Mouse (Mus musculus): ENCODE results near the gene Gabrd. TPM values are rescaled to one million over a fixed set of nuclear protein-coding genes. Genes with fewer than 3 reads are reported as not detected.

Gene Gabrd
- polyA plus RNA-seq, 1 experiment from 2014 or later = not detected

DNA sequence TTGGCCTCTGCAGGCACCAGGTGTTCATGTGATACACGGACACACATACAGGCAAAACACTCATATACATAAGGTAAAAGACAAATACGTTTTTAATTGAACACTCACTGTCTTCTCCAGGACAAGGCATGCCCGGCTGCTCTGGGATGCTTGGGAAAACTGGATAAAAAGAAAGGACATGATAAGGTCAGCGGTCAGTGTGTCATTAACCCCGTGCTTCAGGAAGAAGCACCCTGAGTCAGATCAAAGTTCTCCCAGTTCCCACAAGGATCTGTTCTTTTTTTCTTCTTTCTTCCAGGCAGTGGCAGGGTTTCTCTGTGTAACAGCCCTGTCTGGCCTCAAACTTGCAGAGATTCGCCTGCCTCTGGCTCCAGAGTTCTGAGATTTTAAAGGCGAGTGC is 43.4 kb downstream of the Gabrd start:
- Histone ChIP-seq H3K27me3 (peaks cover 18% of the 10 kb centered on the region), H3K4me1 (no peaks in the 10 kb centered on the region), H3K36me3 (no peaks in the 10 kb centered on the region), H3K9ac (no peak overlapping the region), H3K27ac (no peak overlapping the region), H3K4me3 (no peak overlapping the region), H3K4me2 (replicated peaks) (no peak overlapping the region), H3K9me3 (replicated peaks) (no peaks in the 10 kb centered on the region)
- WGBS = 78% methylated on average over 7 of the region's 7 CpGs
- no peak for ATAC-seq (ENCODE audit: low FRiP score)

DNA sequence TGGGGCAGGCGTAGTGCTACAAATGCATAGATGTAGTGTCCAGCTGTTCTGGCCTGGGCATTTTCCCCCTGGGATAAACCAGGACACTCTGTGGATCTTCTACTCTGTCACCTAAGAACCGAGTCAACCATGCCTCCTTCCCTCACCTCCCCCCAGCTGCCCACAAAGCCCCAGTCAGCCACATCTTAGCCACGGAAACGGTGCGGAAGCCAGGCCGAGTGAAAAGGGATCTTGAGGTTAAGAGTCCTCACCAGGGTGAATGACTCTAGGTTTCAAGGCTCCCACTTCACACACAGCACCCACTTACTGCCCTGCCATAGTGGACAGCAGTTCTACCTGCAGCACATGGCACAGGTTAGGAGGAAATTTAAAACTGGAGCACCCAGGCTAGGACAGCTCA is 43.9 kb downstream of the Gabrd start:
- no peaks in the 10 kb centered on the region for H3K9me3 ChIP-seq (replicated peaks)
- H3K4me2 ChIP-seq (replicated peaks) = no peak overlapping the region
- no peaks in the 10 kb centered on the region for H3K36me3 ChIP-seq
- H3K9ac ChIP-seq = no peak overlapping the region
- no peaks in the 10 kb centered on the region for H3K4me1 ChIP-seq
- H3K4me3 ChIP-seq = no peak overlapping the region
- H3K27me3 ChIP-seq = peaks cover 13% of the 10 kb centered on the region
- 90% methylated on average over 6 of the region's 6 CpGs for WGBS
- no peak overlapping the region for H3K27ac ChIP-seq
- ATAC-seq (ENCODE audit: low FRiP score) = no peak

DNA sequence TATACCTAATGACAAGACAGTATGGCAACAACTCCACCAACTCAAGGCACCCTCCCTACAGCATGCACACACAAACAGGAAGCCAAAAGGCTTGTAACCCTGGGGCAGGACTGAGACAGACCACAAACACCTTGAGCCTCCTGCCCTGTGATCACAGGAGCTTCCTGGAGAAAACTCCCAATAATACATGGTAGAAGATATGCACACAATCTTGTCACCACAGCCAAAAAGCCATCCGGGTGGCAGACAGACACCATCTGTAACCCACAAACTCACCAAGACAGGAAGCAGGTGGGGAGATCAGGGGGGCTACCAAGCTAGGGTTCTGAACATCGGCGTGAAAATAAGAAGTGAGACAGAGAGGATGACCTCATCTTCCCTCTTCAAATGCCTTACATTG is 45.3 kb downstream of the Gabrd start:
- WGBS = 94% methylated on average over 3 of the region's 3 CpGs
- no peak for ATAC-seq (ENCODE audit: low FRiP score)
- H3K9me3 ChIP-seq (replicated peaks) = no peaks in the 10 kb centered on the region
- no peak overlapping the region for H3K4me2 ChIP-seq (replicated peaks)
- H3K4me1 ChIP-seq = no peaks in the 10 kb centered on the region
- H3K27ac ChIP-seq = no peak overlapping the region
- H3K4me3 ChIP-seq = no peak overlapping the region
- H3K27me3 ChIP-seq = no peaks in the 10 kb centered on the region
- H3K9ac ChIP-seq = no peak overlapping the region
- H3K36me3 ChIP-seq = no peaks in the 10 kb centered on the region

DNA sequence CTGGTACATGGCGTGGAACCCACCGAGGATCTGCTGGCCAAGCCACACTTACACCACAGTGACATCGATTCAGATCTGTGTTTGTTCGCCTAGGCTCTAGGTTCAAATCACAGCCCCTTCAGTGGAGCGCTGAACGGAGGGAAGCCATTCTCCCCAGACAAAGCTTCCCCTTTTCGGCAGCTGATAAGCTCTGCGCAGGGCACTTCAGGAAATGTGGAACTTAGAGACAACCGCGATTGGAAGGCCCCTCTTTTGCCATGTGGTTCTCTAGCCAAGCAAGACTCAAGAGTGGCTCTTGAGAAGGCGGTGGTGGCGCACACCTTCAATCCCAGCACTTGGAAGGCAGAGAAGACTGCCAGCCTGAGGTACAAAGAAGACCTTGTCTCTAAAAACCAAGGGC is 51.6 kb downstream of the Gabrd start:
- Histone ChIP-seq H3K27ac (no peak overlapping the region), H3K4me2 (replicated peaks) (no peak overlapping the region), H3K36me3 (no peaks in the 10 kb centered on the region), H3K4me1 (peaks cover 25% of the 10 kb centered on the region), H3K9me3 (replicated peaks) (no peaks in the 10 kb centered on the region), H3K9ac (peak overlapping the region; percentile 75; the same call in 1 of the 2 replicates), H3K4me3 (no peak overlapping the region), H3K27me3 (peaks cover 10% of the 10 kb centered on the region)
- WGBS = 91% methylated on average over 12 of the region's 12 CpGs
- no peak for ATAC-seq (ENCODE audit: low FRiP score)

DNA sequence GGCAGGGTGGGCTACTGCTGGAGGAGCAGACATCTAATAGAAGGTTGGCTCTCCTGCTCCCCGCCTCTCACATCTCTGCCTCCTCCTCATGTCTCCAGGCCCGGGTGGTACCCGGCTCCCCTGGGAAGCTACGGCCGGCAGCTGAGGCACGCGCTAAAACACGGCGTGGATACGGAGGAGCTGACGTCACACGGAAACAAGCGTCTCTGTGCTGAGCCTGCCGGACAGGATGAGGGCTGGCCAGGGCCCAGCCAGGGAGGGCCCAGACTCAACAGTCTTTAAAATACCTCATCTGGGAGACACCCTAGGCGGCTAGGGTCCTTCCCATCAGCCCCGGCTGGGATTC is 52.3 kb downstream of the Gabrd start:
- Histone ChIP-seq H3K36me3 (no peaks in the 10 kb centered on the region), H3K4me1 (peaks cover 25% of the 10 kb centered on the region), H3K4me2 (replicated peaks) (peak overlapping the region; percentile 74), H3K27ac (peak overlapping the region; percentile 90), H3K9me3 (replicated peaks) (no peaks in the 10 kb centered on the region), H3K9ac (peak overlapping the region; percentile 75), H3K4me3 (peak overlapping the region; percentile 50), H3K27me3 (peaks cover 10% of the 10 kb centered on the region)
- ATAC-seq (ENCODE audit: low FRiP score) = peak; percentile 93
- WGBS = 2% methylated on average over 16 of the region's 16 CpGs

DNA sequence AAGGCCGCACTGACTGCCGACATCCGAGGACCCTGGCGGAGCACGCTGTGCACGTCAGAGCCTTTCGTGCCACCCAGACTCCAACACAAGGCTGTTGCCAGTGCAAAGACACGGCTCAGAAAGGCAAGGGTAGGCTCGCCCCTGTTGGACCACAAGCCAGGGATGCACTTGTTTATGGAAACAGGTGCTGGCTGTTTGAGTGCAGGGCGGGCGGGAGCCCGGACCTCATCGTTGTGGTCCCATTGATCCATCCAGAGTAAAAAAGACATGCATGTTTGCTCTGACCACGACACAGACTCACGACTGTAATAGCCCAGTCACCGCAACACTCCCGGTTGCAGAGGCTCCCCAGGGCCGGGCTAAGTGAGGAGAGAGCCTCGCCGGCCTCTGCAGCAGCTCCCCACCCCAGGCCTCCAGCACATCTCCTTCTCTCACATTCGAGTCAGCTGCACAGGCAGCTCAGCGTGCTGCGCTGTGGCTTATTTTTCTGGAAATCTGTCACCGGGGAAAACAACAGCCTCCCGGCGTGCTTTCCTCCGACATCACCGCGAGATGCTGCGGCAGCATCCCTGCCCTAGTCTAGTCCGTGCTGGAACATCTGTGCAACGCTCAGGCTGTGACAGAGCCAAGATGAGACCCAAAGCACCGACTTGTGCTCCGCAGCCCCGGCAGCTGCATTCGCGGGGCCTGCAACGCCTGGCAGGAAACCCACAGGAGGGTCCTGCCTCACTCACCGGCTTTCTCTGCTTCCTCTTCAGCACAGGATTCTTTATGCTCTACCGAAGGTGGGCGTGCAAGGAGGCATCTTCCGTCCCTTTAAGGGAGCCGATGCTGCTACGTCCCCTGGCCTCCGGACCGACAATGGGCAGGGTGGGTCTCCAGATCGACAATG is 53.0 kb downstream of the Gabrd start:
- Histone ChIP-seq H3K4me3 (peak overlapping the region; percentile 50), H3K4me2 (replicated peaks) (peak overlapping the region; percentile 74), H3K27me3 (peaks cover 10% of the 10 kb centered on the region), H3K36me3 (no peaks in the 10 kb centered on the region), H3K9ac (peak overlapping the region; percentile 75), H3K4me1 (peaks cover 25% of the 10 kb centered on the region), H3K9me3 (replicated peaks) (no peaks in the 10 kb centered on the region), H3K27ac (peak overlapping the region; percentile 90)
- 9% methylated on average over 47 of the region's 47 CpGs for WGBS
- peak; percentile 78 for ATAC-seq (ENCODE audit: low FRiP score)

DNA sequence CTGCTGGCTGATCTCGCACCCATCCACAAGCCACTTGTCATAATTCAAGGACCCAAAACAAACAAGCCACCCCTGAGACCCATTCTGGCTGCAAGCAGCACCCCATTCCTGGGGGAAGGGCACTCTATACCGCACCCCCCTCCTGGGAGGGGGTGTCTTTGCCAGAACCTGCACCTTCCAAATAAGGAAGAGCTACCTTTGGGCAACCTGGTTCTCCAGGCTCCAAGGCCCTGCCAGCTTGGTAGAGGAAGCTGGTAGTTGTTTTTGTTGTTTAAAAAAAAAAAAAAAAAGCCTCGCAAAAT is 53.7 kb downstream of the Gabrd start:
- H3K36me3 ChIP-seq = no peaks in the 10 kb centered on the region
- H3K9ac ChIP-seq = peak overlapping the region; percentile 75
- peaks cover 25% of the 10 kb centered on the region for H3K4me1 ChIP-seq
- WGBS = 52% methylated on average over 3 of the region's 3 CpGs
- H3K4me2 ChIP-seq (replicated peaks) = peak overlapping the region; percentile 74
- H3K27me3 ChIP-seq = peaks cover 10% of the 10 kb centered on the region
- H3K27ac ChIP-seq = peak overlapping the region; percentile 90; the same call in 1 of the 2 replicates
- H3K9me3 ChIP-seq (replicated peaks) = no peaks in the 10 kb centered on the region
- H3K4me3 ChIP-seq = peak overlapping the region; percentile 50
- no peak for ATAC-seq (ENCODE audit: low FRiP score)

DNA sequence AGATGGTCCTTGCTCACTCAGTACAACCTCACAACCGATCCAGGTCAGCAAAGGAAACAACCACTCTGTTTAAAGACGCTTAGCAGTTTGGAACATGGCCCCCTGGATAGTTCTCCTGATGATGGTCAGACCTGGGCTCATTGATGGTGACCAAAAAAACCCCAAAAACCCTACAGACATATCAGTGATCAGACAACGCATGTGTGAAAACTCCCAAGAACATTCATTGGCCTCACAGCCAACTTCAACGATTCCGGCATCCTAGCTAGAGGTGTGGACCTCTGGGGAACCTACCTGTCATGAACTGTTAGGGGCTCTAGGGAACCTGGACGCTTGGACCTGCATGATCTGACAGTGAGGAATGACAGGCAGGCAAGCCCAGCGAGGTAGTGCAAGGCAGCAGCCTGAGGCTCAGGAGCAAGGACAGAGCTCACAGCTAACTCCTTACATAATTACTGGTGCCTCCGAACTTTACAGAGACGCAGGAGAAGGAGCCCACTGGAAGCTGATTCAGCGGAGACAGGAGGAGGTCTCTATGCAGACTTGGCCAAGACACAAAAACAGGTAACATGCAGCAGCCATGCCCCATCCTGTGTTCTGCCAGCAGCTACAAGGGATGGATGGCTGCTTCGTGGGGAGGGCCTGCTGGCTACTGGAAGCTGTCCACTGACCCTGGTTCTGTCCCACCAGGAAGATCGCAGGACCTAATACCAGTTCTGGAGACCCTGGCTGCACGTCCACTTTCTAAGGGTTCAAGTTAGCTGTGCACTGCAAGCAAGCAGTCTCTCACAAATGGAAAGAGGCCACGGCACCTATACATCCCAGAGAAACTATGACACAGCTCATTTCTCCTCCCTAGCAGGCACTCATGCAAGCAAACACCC is 54.3 kb downstream of the Gabrd start:
- Histone ChIP-seq H3K27me3 (peaks cover 10% of the 10 kb centered on the region), H3K27ac (no peak overlapping the region), H3K9me3 (replicated peaks) (no peaks in the 10 kb centered on the region), H3K4me3 (peak overlapping the region; percentile 50), H3K36me3 (no peaks in the 10 kb centered on the region), H3K9ac (peak overlapping the region; percentile 75), H3K4me1 (peaks cover 25% of the 10 kb centered on the region), H3K4me2 (replicated peaks) (peak overlapping the region; percentile 74)
- WGBS = 77% methylated on average over 14 of the region's 14 CpGs
- ATAC-seq (ENCODE audit: low FRiP score) = no peak

DNA sequence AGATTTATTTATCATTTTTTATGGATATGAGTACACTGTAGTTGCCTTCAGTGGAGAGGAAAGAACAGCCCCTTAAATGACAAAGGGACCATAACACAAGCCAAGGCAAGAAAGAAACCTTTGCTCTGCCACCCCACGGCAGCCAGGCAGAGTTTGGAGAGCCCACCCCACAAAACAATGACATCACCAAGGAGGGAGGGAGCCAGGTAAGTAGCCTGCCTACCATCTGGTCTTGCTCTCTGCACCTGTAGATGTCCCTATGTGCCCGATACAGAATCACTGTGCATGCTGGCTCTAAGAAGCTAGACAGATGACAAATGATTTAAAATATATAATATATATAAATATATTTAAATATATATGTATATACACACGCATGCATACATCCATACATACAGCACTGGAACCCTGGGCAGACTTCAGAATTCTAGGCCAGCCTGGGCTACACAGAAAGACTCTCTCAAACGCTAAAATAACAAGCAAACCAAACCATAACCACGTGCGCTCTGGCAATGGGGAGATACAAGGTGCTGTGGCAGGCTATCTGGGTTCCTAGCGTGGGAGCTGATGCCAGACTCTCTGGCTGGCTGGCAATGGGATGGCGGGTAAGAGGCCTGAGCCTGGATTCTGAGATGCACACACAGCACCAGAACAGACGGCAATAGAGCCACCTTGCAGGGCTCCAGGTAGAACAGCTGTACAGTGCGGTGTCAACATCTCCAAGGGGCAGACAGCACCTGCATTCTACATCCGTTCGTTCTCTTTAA is 61.4 kb downstream of the Gabrd start:
- no peaks in the 10 kb centered on the region; the same call in 1 of the 2 replicates for H3K4me1 ChIP-seq
- ATAC-seq (ENCODE audit: low FRiP score) = no peak
- no peak overlapping the region for H3K27ac ChIP-seq
- no peak overlapping the region for H3K4me2 ChIP-seq (replicated peaks)
- no peak overlapping the region for H3K4me3 ChIP-seq
- H3K9me3 ChIP-seq (replicated peaks) = no peaks in the 10 kb centered on the region
- WGBS = 91% methylated on average over 12 of the region's 12 CpGs
- H3K27me3 ChIP-seq = no peaks in the 10 kb centered on the region
- H3K36me3 ChIP-seq = no peaks in the 10 kb centered on the region
- no peak overlapping the region for H3K9ac ChIP-seq

Other genes starting within 250 kb of the Gabrd start
- 12.6 and 13.5 TPM in 2 replicates for gene Ski, start 175.5 kb downstream of the Gabrd start, polyA plus RNA-seq (2016; fragmentation: Nextera tagmentation; extraction: Ambion mirVana)
- 90.8 and 98.6 TPM in 2 replicates for gene Faap20, start 148.3 kb downstream of the Gabrd start, polyA plus RNA-seq (2016; fragmentation: Nextera tagmentation; extraction: Ambion mirVana)
- gene Prkcz, start 36.8 kb downstream of the Gabrd start, polyA plus RNA-seq (2016; fragmentation: Nextera tagmentation; extraction: Ambion mirVana) = 33.7 and 33.9 TPM in 2 replicates
- gene Cfap74, start 11.1 kb upstream of the Gabrd start, polyA plus RNA-seq (2016; fragmentation: Nextera tagmentation; extraction: Ambion mirVana) = 5.6 and 6.3 TPM in 2 replicates
- not detected in 2 replicates for gene Tmem52, start 71.0 kb upstream of the Gabrd start, polyA plus RNA-seq (2016; fragmentation: Nextera tagmentation; extraction: Ambion mirVana)
- gene Gnb1, start 93.2 kb upstream of the Gabrd start, polyA plus RNA-seq (2016; fragmentation: Nextera tagmentation; extraction: Ambion mirVana) = 757 and 772 TPM in 2 replicates
- gene Nadk, start 164.3 kb upstream of the Gabrd start, polyA plus RNA-seq (2016; fragmentation: Nextera tagmentation; extraction: Ambion mirVana) = 89.0 and 92.4 TPM in 2 replicates
- 16.4 and 16.6 TPM in 2 replicates for gene Slc35e2, start 203.3 kb upstream of the Gabrd start, polyA plus RNA-seq (2016; fragmentation: Nextera tagmentation; extraction: Ambion mirVana)
- 85.3 and 86.8 TPM in 2 replicates for gene Cdk11b, start 226.7 kb upstream of the Gabrd start, polyA plus RNA-seq (2016; fragmentation: Nextera tagmentation; extraction: Ambion mirVana)
- not detected in 2 replicates for gene Gm10563, start 247.3 kb upstream of the Gabrd start, polyA plus RNA-seq (2016; fragmentation: Nextera tagmentation; extraction: Ambion mirVana)

Data from hindbrain, embryonic 12.5 days (tissue).